Mouse (Mus musculus) stomach, embryonic 16.5 days (tissue): ENCODE data around the gene Defb18. TPM values are rescaled to one million over a fixed set of nuclear protein-coding genes. Genes with fewer than 3 reads are reported as not detected.

Experiments used
- polyA plus RNA-seq: library from polyadenylated mRNA; unstranded; fragments of >200 nt; fragmentation: Nextera tagmentation; extraction: Ambion mirVana; gene quantifications from 2 replicates; pipeline ENCODE4 v1.2.1, GENCODE M21; 2015

Gene Defb18
- polyA plus RNA-seq, 1 experiment from 2014 or later: not detected

Other genes with a start within 250 kb of the Defb18 start
- not detected in 2 replicates for gene Crisp4, start 91.5 kb downstream of the Defb18 start, polyA plus RNA-seq
- not detected in 2 replicates for gene Defb41, start 27.7 kb upstream of the Defb18 start, polyA plus RNA-seq